Mouse (Mus musculus) bone marrow macrophage, adult 2 months (primary cell): ENCODE measurements around the gene Slc22a23. TPM values are rescaled to one million over a fixed set of nuclear protein-coding genes. Genes with fewer than 3 reads are reported as not detected.
"Not testable (repeated sequence)": the region's sequence is repeated elsewhere in the genome, so short reads cannot be mapped to it uniquely, and the experiment has no call there.

ENCODE experiments used
- H3K27ac ChIP-seq: 2 replicates; pipeline ENCODE4 v1.5.1; 2012; ENCODE audit warnings: low read depth, low read length; ENCODE audit not compliant: insufficient read depth
- H3K4me1 ChIP-seq: 2 replicates; pipeline ENCODE4 v1.6.1; 2012; ENCODE audit warnings: low read length; ENCODE audit not compliant: control insufficient read depth, insufficient read depth
- H3K4me3 ChIP-seq: 2 replicates; pipeline ENCODE4 v1.5.1; 2012; ENCODE audit warnings: mild to moderate bottlenecking, low read length, moderate library complexity; ENCODE audit not compliant: insufficient read depth
- CTCF ChIP-seq: IDR thresholded peaks from 2 replicates; pipeline ENCODE4 v1.5.1; 2012; ENCODE audit warnings: low read depth, mild to moderate bottlenecking, low read length, moderate library complexity
- POLR2A ChIP-seq: IDR thresholded peaks from 2 replicates; pipeline ENCODE4 v1.6.1; 2012; ENCODE audit warnings: mild to moderate bottlenecking, low read depth, low read length, borderline replicate concordance
- polyA plus RNA-seq: library from polyadenylated mRNA; stranded (reverse); fragments of >200 nt; gene quantifications from 2 replicates; pipeline ENCODE4 v1.2.4, GENCODE M21; 2012; ENCODE audit not compliant: missing spikeins, insufficient read depth, insufficient read length

The Slc22a23 gene
- not detected in 2 replicates for polyA plus RNA-seq

DNA sequence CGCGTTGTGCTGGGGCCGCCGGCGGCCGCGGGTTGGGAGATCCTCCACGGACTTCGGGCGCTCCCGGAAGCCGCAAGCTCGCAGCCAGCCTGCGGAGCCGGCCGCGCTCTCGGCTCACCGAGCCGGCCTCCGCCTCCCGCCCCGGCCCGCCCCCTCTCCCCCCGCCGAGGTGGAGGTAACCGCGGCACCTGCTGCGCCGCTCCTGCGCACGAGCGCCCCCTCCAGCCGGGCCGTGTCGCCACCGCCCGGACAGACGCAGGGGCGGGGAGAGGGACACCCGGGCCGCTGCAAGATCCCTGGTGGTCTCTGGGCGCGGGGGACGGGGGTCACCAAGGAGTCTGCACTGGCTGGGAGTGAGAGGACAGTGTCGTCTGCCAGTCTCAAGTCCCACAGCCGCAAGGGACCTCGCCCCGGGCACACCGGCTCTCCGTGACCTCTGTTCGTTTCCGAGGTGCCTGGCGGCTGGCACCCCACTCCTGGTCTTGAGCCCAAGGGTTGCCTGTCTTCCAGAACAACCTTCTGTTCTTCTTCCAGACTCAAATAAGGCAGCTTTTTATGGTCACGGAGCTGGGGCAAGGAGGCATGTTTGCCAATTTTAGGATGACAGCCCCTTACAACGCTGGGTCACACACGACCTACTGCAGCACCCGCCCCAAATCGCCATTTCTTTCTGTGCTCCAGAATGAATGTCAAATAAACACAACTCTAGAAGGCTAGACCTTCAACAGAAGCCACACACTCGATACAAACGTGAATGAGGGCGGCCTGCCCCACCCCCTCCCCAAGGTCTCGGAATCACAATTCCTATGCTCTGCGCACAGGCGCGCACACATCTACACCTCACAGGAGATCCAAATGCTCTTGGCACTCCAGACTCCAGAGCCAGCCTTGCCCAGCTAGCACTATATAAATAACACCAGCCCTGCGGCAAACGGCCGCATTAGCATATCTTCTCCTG, at the start of gene Slc22a23:
Slc22a23 (minus strand) TSS at position 55 of the 958 bp plus-strand sequence.
- TF ChIP-seq CTCF (no peak), POLR2A (no peak)
- H3K4me3 ChIP-seq, result peak within 1 kb of the TSS; percentile 56
- H3K4me1 ChIP-seq, result no peaks in the 10 kb centered on the region
- H3K27ac ChIP-seq, result no peak within 1 kb of the TSS

DNA sequence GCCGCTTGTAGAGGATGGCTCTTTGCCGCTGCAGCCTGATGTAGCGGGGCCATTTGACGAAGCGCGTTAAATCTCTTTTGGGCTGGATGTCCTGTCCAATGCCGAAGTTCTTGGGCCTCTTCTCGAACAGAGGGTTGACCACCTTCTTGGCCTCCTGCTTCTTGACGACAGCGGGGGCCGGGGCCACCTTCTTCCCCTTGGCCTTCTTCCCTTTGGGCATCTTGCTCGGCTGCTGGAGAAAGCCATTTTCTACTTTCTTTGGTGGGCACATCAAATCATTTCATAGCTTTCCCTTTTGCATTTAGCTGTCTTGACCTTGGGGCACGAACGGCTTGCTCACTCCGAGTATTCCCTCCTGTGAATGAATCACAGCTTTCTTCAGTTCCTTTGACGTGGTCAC, 49.3 kb upstream of the Slc22a23 start:
- H3K27ac ChIP-seq, H3K4me3 ChIP-seq: not testable (repeated sequence)
- H3K4me1 ChIP-seq, result peaks cover 10% of the 10 kb centered on the region

DNA sequence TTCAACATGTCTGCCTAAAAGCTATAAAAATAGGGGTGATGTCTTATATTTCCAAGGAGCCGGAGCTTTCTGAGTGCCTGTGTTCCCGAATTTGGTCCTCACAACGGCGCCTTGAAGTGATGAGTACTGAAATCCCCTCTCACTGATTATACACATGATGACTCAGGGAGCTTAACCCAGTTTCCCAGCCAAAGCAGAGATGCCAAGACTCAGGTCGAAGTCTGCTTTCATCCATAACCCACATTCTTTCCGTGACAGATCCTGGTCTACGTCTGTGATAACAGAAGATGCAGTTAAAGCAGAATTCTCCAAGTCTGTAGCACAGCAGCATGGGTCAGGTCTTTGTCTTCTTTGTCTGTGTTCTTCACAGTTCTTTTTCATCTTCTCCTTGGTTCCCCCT, 47.4 kb upstream of the Slc22a23 start:
- no peak for TF ChIP-seq POLR2A
- TF ChIP-seq CTCF, result no peak
- Histone ChIP-seq H3K27ac (no peak overlapping the region), H3K4me1 (no peaks in the 10 kb centered on the region)

DNA sequence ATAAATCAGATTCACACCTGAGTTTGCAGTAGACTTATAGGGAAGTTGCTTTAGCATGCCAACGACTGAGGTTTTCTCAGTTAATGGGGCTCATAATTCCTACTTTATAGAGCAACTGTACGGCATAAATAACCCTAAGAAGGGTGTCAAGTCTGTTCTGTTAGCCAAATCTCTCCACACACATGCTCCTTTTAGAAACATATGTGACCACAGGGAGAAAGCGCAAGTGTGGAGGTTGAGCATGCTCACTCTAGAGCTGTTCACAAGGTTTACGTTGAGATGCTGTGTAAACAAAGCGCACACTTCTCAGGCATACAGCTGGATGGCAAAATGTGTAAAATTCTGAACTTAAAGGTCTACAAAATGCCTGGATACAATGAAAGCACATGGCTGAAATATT, 43.2 kb upstream of the Slc22a23 start:
- Histone ChIP-seq H3K27ac (no peak overlapping the region), H3K4me1 (no peaks in the 10 kb centered on the region), H3K4me3 (no peak overlapping the region)
- no peak for TF ChIP-seq POLR2A
- no peak for TF ChIP-seq CTCF

More for the DNA sequence above, 47.4 kb upstream of the Slc22a23 start:
- no peak overlapping the region for H3K4me3 ChIP-seq

DNA sequence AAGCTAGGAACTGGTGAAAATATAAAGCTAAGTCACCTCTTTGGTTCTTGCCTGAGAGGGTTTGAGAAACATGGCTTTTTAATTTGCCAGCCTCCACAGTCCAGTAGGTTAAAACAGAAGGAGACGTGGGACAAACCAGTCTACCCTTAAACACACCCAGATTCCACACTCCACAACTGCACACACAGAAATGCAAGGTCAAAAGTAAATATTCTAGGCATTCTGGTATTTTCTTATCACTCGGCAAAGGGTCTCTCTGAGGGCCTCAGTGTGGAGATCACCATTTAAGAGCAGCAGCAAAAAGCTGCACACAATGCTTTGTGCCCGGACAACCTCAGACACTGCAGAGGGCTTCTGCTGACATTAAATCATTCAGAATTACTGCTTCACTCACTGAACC, 38.4 kb upstream of the Slc22a23 start:
- H3K4me1 ChIP-seq, result no peaks in the 10 kb centered on the region
- H3K4me3 ChIP-seq, result no peak overlapping the region
- no peak for TF ChIP-seq CTCF
- no peak for TF ChIP-seq POLR2A
- no peak overlapping the region for H3K27ac ChIP-seq

DNA sequence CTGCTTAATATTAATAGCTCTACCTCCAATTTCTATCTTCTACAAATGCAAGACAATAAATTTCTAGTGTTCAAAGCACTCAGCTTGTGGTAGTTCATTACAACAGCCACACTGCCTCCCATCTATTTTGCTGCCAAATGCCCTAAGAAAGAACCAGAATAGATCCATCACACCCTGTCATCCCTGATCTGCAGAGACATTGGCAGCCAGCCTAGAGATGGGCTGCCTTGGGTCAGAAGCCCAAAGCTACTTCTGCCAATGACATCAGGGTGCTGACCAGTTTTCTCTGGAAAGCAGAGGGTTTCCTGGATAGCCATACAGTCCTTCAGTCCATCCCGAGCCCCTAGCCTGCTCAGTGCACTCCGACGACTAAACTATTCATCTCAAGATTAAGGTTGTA, 33.9 kb upstream of the Slc22a23 start:
- TF ChIP-seq POLR2A, result no peak
- no peak for TF ChIP-seq CTCF
- Histone ChIP-seq H3K27ac (no peak overlapping the region), H3K4me3 (no peak overlapping the region), H3K4me1 (no peaks in the 10 kb centered on the region)

DNA sequence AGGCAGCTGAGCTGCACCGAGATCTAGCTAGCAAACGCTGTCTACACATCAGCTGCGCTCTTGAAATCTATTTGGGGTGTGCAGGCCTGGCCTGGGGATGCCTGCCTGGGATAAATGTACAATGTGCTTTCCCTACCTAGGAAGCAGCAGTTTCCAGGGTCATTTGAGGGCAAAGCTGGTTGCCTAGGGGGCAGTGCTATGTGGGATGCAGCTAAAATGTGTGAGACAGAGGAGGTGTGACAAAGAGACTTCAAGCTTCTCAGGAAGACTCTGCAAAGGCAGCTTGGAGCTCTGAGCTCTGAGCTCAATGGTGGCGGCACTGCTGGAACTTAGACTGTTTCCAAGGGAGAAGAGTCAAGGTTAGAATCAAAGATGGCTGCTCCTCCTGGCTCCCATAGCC, 30.2 kb upstream of the Slc22a23 start:
- TF ChIP-seq CTCF (no peak), POLR2A (no peak)

DNA sequence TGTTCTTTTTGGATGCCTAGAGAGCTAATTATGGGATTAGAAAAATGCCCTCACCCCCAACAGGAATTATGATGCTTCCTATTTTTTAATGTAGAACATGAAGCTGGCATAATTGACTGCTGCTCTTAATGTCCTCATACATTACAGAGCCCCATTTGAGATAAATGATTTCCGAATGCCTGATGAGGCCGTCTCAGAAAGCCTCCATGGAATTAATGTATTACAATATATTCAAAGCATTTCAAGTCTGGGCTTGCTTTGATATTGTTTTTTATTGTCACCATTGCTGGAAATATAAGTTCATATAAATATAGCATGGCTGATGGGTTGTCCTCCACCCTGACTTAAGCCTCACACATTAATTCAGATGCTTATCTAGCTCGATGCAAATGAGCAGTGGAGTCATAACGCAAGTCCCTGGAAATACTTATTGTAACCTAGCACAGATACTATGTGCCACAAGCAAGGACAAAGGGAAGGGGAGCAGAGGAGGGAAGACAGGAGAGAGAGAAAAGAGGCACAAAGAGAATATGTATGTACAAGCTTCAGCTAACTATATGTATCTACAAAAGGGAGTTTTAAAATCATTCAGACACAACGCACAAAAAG, 28.0 kb upstream of the Slc22a23 start:
- TF ChIP-seq CTCF (no peak), POLR2A (no peak)
- no peak overlapping the region for H3K4me3 ChIP-seq
- H3K27ac ChIP-seq, result no peak overlapping the region
- 0 out of 2 replicates have a peak, but pooled peaks cover 3% of the 10 kb centered on the region for H3K4me1 ChIP-seq

More for the DNA sequence above, 30.2 kb upstream of the Slc22a23 start:
- 0 out of 2 replicates have a peak, but pooled peaks cover 3% of the 10 kb centered on the region for H3K4me1 ChIP-seq
- H3K27ac ChIP-seq, result no peak overlapping the region
- H3K4me3 ChIP-seq, result no peak overlapping the region

DNA sequence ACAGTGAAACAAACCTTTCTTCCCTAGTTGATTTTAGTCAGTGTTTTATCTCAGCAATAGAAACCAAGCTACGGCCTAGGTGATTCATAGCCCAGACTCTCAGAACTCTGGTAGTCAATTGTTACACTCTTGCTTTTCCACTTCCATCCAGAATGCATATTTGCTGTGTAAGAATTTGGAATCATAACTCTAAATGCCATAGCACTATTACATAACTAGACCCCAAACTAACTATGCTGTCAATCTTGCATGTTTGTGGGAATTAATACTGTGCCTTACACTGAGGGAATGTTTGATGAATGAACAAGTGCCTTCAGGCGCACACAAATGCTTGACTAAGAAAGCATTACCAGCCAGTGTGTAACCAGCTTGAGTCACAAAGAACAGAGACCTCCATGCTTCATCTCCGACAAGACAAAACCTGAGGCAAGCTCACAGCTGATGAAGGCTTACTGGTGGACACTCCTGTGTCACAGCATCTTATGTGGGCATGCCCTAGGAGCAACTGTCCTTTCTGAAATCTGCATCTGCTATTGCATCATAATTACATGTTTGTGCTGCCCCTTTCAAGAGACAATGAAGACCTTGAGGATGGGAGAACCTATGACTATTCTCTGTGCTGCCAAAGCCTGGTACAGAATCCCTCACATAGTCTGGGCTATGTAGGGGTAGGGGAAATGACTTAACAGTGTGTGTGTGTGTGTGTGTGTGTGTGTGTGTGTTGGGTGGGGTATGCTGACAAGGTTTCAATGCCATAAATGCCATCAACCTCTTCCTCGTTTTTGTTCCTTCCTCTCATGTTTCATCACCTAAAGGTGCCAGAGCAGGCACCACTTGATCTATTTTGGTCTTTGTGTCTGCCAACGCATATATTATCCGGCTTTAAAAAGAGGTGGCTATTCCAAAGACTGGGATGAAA, 27.2 kb upstream of the Slc22a23 start:
- H3K4me3 ChIP-seq, result no peak overlapping the region
- H3K4me1 ChIP-seq, result 0 out of 2 replicates have a peak, but pooled peaks cover 3% of the 10 kb centered on the region
- no peak for TF ChIP-seq POLR2A
- TF ChIP-seq CTCF, result no peak
- no peak overlapping the region for H3K27ac ChIP-seq
